Mouse (Mus musculus) megakaryocyte, embryonic 14.5 days (primary cell): ENCODE measurements around the gene Psmc1.

ENCODE experiments used
- FLI1 ChIP-seq: IDR thresholded peaks from 2 replicates; pipeline ENCODE4 v1.6.1; 2012; ENCODE audit warnings: low read length, inconsistent platforms, mixed read lengths
- GATA1 ChIP-seq: IDR thresholded peaks from 3 replicates; pipeline ENCODE4 v1.6.1; 2012; ENCODE audit warnings: mixed read lengths, low read length, inconsistent platforms, borderline replicate concordance

DNA sequence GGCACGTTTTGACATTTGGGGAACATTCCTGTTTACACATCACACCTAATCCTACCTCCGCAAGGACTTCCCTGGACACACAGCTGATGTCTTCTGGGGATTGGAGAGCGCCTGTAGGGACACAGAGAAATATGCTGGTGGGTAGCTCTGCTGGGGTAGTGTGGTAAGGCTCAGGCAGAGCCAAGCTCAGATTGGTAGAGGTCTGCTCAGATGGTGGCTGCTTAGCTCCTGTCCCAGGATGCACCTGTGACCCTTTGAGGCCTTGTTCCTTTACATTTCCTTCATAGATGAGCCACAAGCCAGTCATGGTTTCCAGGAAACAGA lies 9.3 kb upstream of the Psmc1 start:
- TF ChIP-seq GATA1 (no peak), FLI1 (no peak)
